Mouse (Mus musculus) forebrain, embryonic 13.5 days (tissue): ENCODE results near the gene Bcl10. TPM values are rescaled to one million over a fixed set of nuclear protein-coding genes. Genes with fewer than 3 reads are reported as not detected.
A peak's percentile ranks its signal among the peaks of the same experiment; 100 is the strongest.
"Not testable (repeated sequence)": the region's sequence is repeated elsewhere in the genome, so short reads cannot be mapped to it uniquely, and the experiment has no call there.

Experiments
- ATAC-seq: fragments of 200-750 bp; cut with Nextera tagmentation; 2 replicates; pipeline ENCODE4 v1.8.0; 2017
- H3K27ac ChIP-seq: fragments of 300-500 bp; sonication (generic); 2 replicates; pipeline ENCODE4 v1.5.1; 2015; ENCODE audit warnings: inconsistent platforms, mild to moderate bottlenecking, moderate library complexity
- H3K27me3 ChIP-seq: fragments of 300-500 bp; sonication (generic); 2 replicates; pipeline ENCODE4 v1.6.1; 2015; ENCODE audit warnings: mild to moderate bottlenecking, inconsistent platforms
- H3K36me3 ChIP-seq: fragments of 300-500 bp; sonication (generic); 2 replicates; pipeline ENCODE4 v1.6.1; 2015; ENCODE audit warnings: mild to moderate bottlenecking, inconsistent platforms; ENCODE audit not compliant: poor library complexity, severe bottlenecking
- H3K4me1 ChIP-seq: fragments of 300-500 bp; sonication (generic); 2 replicates; pipeline ENCODE4 v1.6.1; 2015; ENCODE audit warnings: inconsistent platforms
- H3K4me2 ChIP-seq: fragments of 300-500 bp; sonication (generic); 2 replicates; pipeline ENCODE4 v1.6.1; 2015; ENCODE audit warnings: inconsistent platforms, mild to moderate bottlenecking, moderate library complexity
- H3K4me3 ChIP-seq: fragments of 300-500 bp; sonication (generic); 2 replicates; pipeline ENCODE4 v1.5.1; 2015; ENCODE audit warnings: mild to moderate bottlenecking, inconsistent platforms
- H3K9ac ChIP-seq: fragments of 300-500 bp; sonication (generic); 2 replicates; pipeline ENCODE4 v1.6.1; 2015; ENCODE audit warnings: mild to moderate bottlenecking, inconsistent platforms
- H3K9me3 ChIP-seq: fragments of 300-500 bp; sonication (generic); replicated peaks from 2 replicates; pipeline ENCODE4 v1.6.1; 2016; ENCODE audit warnings: inconsistent platforms
- WGBS: fragments of 180-500 bp; shearing (Covaris S2); methylation state at CpG from one replicate; pipeline ENCODE4 v1.1.7; 2015; 5-methylcytosine and 5-hydroxymethylcytosine counted together
- polyA plus RNA-seq: library from polyadenylated mRNA; unstranded; fragments of >200 nt; fragmentation: Nextera tagmentation; extraction: Ambion mirVana; gene quantifications from 2 replicates; pipeline ENCODE4 v1.2.1, GENCODE M21; 2015

Gene Bcl10
- 42.7 and 45.4 TPM in 2 replicates for polyA plus RNA-seq

DNA sequence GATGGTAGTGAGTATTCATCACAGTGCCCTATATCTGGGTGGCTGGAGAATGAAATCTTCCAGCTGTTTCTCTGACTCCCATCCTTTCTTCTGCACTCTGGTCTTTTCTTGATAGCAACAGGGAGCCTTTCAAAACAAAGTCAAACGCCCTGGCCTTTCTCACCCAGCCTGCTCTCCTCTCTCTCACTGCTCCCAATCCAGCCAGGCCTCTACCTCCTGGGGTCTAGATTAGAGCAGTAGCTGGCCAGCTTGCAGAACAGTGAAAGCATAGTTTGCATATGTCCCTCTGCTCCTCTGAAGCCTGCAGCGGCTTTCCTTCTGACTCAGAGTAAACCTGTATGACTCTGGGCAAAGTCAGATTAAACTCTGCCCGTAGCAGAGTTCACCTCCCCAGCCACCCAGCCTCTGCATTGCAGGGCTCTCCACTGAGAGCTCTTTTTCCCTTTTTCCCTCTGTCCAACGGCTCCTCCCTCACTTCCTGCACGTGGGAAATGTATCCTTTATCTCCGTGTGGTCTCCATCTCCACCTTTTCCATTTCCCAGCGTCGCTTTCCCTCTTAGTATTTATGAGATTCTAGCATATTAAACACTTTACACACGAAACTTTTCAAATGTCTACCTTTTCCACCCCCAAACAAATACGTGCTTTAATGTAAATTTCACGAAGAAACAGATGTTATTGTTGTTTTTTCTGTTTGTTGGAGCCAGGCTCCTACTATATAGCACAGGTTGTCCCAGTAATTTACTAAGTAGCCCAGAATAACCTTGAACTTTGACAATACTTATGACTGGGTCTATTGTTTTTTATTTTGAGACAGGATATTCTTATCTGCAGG is at the start of gene Bcl10:
TSS of gene Bcl10 (plus strand) at position 786 of the 836 bp plus-strand sequence.
- 34% methylated on average over 11 of the region's 11 CpGs for WGBS
- Histone ChIP-seq H3K9me3 (no peaks in the 10 kb centered on the region), H3K4me1 (peaks cover 19% of the 10 kb centered on the region), H3K36me3 (no peaks in the 10 kb centered on the region), H3K27ac (no peak within 1 kb of the TSS), H3K4me2 (peak within 1 kb of the TSS; percentile 75), H3K27me3 (peaks cover 3% of the 10 kb centered on the region; the same call in 1 of the 2 replicates), H3K9ac (peak within 1 kb of the TSS; percentile 40; the same call in 1 of the 2 replicates), H3K4me3 (peak within 1 kb of the TSS; percentile 86)
- ATAC-seq = no peak

DNA sequence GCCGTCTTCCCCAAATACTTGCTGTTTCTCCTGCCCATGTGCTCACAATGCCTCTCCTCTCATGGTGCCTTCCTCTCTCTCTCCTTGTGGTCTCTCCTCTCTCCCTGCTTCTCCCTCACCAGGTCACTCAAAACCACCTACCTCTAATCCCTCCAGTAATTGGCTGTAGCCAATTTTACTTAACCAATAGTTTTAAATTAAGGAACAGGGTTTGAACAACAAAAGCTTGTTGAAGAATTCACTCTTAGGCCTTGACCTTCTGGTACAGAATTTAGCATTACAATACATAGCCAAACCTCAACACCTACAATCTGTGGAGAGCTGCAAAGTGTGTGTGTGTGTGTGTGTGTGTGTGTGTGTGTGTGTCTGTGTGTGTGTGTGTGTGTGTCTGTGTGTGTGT is 49.3 kb upstream of the Bcl10 start:
- no peak for ATAC-seq
- Histone ChIP-seq H3K27ac (no peak overlapping the region), H3K4me1 (no peaks in the 10 kb centered on the region), H3K9ac (no peak overlapping the region), H3K4me3 (no peak overlapping the region), H3K36me3 (0 out of 2 replicates have a peak, but pooled peaks cover 4% of the 10 kb centered on the region), H3K27me3 (no peaks in the 10 kb centered on the region), H3K4me2 (no peak overlapping the region), H3K9me3 (no peaks in the 10 kb centered on the region)
- WGBS = 91% methylated on average over 1 of the region's 1 CpGs

DNA sequence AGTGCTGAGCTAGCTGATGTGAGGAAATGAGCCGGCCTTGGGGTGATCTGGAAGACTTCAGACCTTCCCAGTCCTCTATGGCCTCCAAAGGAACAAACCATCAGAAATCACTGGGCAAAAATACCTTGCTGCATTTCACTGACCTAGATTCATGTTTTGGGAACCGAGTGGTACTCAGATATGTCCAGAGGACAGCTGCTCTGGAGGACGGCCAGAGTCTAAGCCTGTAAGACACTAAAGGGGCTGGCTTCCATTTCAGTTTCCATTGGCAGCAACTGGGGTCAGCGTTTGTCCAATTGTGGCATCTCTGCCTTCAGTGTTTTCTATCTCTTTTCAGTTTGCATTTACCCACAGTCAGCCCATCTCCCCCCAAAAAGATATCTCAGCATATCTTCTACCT is 48.5 kb upstream of the Bcl10 start:
- H3K27me3 ChIP-seq = no peaks in the 10 kb centered on the region
- 92% methylated on average over 4 of the region's 4 CpGs for WGBS
- ATAC-seq = no peak

DNA sequence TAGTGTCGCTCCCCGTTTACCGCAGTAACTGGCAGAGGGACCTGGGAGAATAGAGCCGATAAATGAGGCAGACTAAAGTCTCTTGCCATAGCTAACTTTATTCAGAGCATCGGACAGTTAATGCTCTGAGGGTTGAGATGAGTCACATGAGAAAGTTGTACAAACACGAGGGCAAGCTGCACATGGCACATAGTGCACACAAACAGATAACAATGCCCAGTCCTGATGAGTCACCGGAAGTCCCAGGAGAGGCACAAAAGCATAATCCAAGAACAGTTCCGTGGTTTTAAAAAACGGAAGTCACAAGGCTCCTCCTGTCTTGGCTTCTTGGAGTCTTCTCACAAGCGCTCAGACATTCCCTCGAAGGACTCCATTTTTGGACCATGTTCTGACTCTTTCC is 46.5 kb upstream of the Bcl10 start:
- ATAC-seq = no peak
- no peaks in the 10 kb centered on the region for H3K27me3 ChIP-seq

More for the DNA sequence above, 48.5 kb upstream of the Bcl10 start:
- no peak overlapping the region for H3K27ac ChIP-seq
- H3K9ac ChIP-seq = no peak overlapping the region
- no peaks in the 10 kb centered on the region for H3K4me1 ChIP-seq
- no peaks in the 10 kb centered on the region for H3K9me3 ChIP-seq
- H3K4me3 ChIP-seq = no peak overlapping the region
- 0 out of 2 replicates have a peak, but pooled peaks cover 4% of the 10 kb centered on the region for H3K36me3 ChIP-seq
- H3K4me2 ChIP-seq = no peak overlapping the region

DNA sequence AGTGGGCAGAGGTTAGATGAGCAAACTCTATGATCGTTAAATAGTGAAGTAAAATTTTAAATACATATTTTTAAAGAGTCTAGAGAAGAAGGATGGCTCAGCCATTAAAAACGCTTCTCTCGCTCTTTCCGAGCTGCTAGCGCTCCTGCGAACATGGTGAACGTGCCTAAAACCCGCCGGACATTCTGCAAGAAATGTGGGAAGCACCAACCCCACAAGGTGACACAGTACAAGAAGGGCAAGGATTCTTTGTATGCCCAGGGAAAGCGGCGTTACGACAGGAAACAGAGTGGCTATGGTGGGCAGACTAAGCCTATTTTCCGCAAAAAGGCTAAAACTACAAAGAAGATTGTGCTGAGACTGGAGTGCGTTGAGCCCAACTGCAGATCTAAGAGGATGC is 43.7 kb upstream of the Bcl10 start:
- not testable (repeated sequence) for H3K27me3 ChIP-seq, H3K27ac ChIP-seq, H3K4me3 ChIP-seq, H3K9ac ChIP-seq, H3K9me3 ChIP-seq, ATAC-seq, H3K36me3 ChIP-seq, H3K4me2 ChIP-seq
- WGBS = 81% methylated on average over 14 of the region's 14 CpGs
- peaks cover 25% of the 10 kb centered on the region for H3K4me1 ChIP-seq

More for the DNA sequence above, 46.5 kb upstream of the Bcl10 start:
- Histone ChIP-seq H3K9ac (no peak overlapping the region), H3K4me2 (no peak overlapping the region), H3K4me3 (no peak overlapping the region), H3K27ac (no peak overlapping the region), H3K36me3 (0 out of 2 replicates have a peak, but pooled peaks cover 4% of the 10 kb centered on the region), H3K9me3 (no peaks in the 10 kb centered on the region), H3K4me1 (no peaks in the 10 kb centered on the region)
- WGBS = 91% methylated on average over 11 of the region's 11 CpGs

DNA sequence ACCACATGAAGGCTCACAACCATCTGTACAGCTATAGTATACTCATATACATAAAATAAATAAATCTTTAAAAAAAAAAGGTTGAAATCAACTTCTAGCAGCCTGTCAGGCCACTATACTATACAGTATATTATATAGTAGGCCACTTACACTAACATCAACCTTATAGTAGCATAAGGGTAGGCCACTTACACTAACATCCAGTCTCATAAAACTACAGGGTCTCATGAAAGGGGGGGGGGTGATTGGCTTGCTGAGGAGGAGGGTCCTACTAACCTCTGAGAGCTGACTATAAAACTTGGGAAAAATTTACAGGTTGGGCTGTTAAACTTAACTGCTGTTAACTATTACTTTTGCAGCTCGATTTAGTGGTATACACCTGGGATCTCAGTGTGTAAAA is 42.3 kb upstream of the Bcl10 start:
- no peak overlapping the region for H3K27ac ChIP-seq
- H3K9ac ChIP-seq = no peak overlapping the region
- peaks cover 36% of the 10 kb centered on the region for H3K4me1 ChIP-seq
- no peaks in the 10 kb centered on the region for H3K36me3 ChIP-seq
- H3K27me3 ChIP-seq = no peaks in the 10 kb centered on the region
- ATAC-seq = no peak
- no peak overlapping the region for H3K4me3 ChIP-seq
- H3K9me3 ChIP-seq = no peaks in the 10 kb centered on the region
- no peak overlapping the region for H3K4me2 ChIP-seq
- 95% methylated on average over 1 of the region's 1 CpGs for WGBS

DNA sequence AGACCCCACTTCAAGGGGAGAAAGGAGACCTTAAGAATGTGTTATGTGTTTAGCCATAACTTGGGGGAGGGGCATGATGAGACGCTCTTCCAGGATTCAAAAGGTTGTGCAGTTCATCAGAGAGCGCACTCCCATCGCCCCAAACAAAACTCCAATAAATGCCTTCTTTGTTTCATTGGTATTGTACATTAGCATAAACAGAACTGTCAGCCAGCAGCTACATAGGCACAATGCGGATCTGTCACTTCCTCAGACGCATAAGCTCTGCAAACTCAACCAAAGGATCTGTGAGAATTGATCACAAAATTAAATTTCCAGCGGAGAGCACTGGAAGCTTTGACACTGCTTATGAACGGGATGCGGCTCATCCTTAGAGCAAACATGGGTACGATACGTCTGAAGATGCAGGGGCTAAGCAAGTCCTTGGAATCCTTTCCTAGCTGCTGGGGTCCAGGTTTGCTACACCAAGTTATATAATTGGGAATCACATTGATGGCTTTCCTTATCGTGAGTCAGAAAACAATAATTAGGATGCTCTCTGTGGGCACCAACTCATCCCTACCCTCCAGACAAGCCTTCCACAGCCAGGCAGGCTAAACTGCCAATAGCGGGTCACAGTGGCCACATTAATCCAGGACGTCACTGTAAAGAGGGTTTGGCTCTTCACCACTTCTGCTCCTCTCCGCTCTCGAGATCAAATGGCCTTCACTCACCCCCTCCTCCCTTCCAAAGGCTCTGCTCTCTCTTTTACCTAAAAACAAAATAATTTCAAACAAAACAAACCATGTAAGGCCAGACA is 40.3 kb upstream of the Bcl10 start:
- no peak for ATAC-seq
- 66% methylated on average over 15 of the region's 15 CpGs for WGBS
- Histone ChIP-seq H3K4me1 (peaks cover 51% of the 10 kb centered on the region), H3K4me3 (no peak overlapping the region), H3K27ac (peak overlapping the region; percentile 37; the same call in 1 of the 2 replicates), H3K36me3 (no peaks in the 10 kb centered on the region), H3K9me3 (no peaks in the 10 kb centered on the region), H3K4me2 (no peak overlapping the region), H3K9ac (no peak overlapping the region), H3K27me3 (no peaks in the 10 kb centered on the region)

DNA sequence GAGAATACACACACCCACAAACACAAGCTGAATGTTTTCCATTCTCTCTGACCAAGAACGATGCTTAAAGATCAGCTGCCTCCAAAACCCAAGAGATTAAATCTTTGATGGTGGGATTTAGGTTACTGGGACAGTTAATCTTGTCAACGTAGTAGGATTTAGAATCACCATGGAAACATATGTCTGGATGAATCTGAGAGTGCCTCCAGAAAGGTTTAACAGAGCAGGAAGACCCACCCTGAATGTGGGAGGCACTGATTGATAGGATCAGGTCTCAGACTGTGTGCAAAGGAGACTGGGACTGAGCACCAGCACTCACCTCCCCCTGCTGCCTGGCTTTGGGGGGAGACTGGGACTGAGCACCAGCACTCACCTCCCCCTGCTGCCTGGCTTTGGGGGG is 39.4 kb upstream of the Bcl10 start:
- Histone ChIP-seq H3K27me3 (no peaks in the 10 kb centered on the region), H3K9ac (no peak overlapping the region), H3K36me3 (no peaks in the 10 kb centered on the region), H3K9me3 (no peaks in the 10 kb centered on the region), H3K4me2 (no peak overlapping the region), H3K4me3 (no peak overlapping the region), H3K27ac (peak overlapping the region; percentile 37), H3K4me1 (peaks cover 59% of the 10 kb centered on the region)
- 19% methylated on average over 2 of the region's 2 CpGs for WGBS
- no peak for ATAC-seq

DNA sequence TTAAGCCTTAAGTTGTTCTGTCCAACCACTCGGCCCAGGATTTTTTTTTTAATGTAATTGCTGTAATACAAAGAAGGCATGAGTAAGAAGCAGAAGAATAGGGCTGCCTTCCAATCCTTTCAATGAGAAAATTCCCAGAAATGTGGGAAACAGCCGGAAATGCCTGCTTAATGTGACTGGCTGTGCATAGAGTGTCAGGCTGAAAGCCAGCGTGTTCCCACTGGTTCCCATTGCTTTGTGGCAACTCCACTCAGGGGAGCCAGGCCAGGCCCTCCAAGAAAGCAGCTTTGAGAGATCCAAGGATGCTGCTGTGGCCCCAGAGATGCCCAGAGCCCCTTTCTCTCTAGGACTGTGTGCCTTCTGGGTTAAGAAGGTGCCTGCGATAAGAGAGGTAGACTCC is 37.2 kb upstream of the Bcl10 start:
- ATAC-seq = peak; percentile 66
- H3K27me3 ChIP-seq = no peaks in the 10 kb centered on the region
- H3K4me1 ChIP-seq = peaks cover 65% of the 10 kb centered on the region
- H3K36me3 ChIP-seq = no peaks in the 10 kb centered on the region
- peak overlapping the region; percentile 88 for H3K27ac ChIP-seq
- no peaks in the 10 kb centered on the region for H3K9me3 ChIP-seq
- H3K4me2 ChIP-seq = no peak overlapping the region
- H3K9ac ChIP-seq = no peak overlapping the region
- no peak overlapping the region for H3K4me3 ChIP-seq
- WGBS = 21% methylated on average over 4 of the region's 4 CpGs

DNA sequence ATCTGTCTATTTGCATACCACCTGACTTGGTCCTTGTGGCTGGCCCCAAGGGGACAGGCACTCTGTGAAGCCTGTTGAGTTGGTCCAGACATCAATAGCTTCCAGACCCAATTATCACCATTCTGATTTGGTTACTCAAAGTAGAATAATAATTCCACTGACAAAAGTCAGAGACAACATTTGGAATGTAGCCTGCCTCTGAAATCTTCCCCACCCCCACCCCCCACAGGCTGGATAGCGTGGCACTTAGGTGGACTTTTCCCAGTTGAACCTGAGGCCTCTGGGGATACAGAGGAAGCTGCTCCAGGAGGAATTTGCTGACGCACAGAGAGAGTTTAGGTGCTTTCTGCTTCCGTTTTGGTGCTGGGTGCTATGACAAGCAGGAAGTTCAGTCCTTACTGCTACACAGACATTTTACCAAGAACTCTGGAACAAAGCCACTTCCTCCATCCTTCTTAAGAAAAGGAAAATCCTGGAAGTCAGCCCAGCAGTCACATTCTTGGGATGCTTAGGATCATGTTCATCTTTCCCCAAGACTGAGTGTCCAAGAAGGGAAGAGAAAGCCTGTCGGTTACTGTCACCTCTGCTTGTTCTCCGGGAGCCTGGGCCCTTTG is 36.6 kb upstream of the Bcl10 start:
- whole genome bisulfite sequencing = 57% methylated on average over 5 of the region's 5 CpGs
- peak; percentile 9; the same call in 1 of the 2 replicates for ATAC-seq
- H3K27ac ChIP-seq = peak overlapping the region; percentile 88
- peaks cover 71% of the 10 kb centered on the region for H3K4me1 ChIP-seq
- no peak overlapping the region for H3K9ac ChIP-seq
- H3K27me3 ChIP-seq = no peaks in the 10 kb centered on the region
- H3K36me3 ChIP-seq = no peaks in the 10 kb centered on the region
- H3K4me2 ChIP-seq = no peak overlapping the region
- H3K9me3 ChIP-seq = no peaks in the 10 kb centered on the region
- H3K4me3 ChIP-seq = no peak overlapping the region

DNA sequence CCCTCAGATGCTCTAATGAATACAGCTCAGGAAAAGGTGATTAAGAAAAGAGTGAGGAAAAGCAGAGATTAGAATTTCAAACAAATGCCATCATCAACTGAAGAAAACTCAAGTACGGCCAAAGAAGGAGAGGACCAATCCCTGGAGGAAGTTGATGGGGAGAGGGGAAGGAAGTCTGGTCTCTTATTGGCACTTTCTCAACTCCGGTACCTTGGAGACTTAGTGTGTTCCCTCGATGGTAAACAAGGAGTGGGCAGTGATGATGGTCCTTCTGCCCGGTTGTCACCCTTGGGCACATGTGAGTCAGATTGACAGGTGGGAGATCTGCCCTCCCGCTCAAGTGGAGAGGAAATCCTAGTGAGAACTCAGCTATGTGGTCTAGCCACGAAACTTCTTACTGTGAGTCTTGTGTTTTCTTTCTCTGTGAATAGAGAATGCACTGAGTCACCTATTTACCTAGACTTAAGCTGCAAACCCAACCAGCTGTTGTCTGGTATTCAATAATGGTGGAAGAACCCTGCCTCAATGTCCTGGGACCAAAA is 35.1 kb upstream of the Bcl10 start:
- no peaks in the 10 kb centered on the region for H3K27me3 ChIP-seq
- no peak overlapping the region for H3K4me3 ChIP-seq
- no peak overlapping the region for H3K9ac ChIP-seq
- H3K36me3 ChIP-seq = no peaks in the 10 kb centered on the region
- H3K4me1 ChIP-seq = peaks cover 74% of the 10 kb centered on the region
- H3K4me2 ChIP-seq = no peak overlapping the region
- no peak overlapping the region; the same call in 1 of the 2 replicates for H3K27ac ChIP-seq
- 80% methylated on average over 6 of the region's 6 CpGs for WGBS
- ATAC-seq = no peak
- no peaks in the 10 kb centered on the region for H3K9me3 ChIP-seq
